Mouse (Mus musculus): Measurements from ENCODE around the gene Chadl.
A peak's percentile ranks its signal among the peaks of the same experiment; 100 is the strongest.

The Chadl gene

DNA sequence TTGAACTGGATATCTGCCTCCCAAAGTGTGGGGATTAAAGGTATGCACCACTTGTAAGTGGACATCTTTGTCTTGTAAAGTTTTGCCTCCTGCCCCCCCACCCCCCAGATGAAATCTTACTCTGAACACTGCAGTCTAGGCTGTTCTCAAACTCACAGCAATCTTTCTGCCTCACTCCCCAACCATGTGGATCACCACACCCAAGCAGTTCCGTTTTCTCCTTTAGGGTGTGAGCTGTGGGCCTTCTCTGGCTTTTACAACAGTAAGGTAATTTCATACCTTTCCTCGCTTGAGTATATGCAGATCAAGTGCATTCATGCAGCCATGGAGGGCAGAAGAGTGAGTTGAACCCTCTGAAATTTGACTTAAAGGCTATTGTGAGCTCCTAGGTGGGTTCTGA, 3.1 kb upstream of the Chadl start:
- no peak for DNase-seq

DNA sequence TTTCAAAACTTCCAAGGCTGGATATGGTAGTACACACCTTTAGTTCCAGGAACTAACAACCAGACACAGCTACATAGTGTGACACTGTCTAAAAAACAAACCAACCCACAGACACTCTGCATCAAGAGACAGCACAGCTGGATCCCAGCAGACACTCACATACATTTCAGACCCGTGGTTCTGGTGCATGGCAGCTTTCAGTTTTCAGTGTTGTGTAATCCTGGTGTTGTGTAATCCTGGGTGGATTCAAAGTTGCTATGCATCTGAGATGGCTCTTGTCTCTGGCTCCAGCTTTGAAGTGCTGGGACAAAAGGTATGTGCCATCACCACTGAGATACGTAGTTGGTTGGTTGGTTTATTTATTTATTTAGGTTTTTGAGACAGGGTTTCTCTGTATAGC, 1.4 kb upstream of the Chadl start:
- no peak for DNase-seq

DNA sequence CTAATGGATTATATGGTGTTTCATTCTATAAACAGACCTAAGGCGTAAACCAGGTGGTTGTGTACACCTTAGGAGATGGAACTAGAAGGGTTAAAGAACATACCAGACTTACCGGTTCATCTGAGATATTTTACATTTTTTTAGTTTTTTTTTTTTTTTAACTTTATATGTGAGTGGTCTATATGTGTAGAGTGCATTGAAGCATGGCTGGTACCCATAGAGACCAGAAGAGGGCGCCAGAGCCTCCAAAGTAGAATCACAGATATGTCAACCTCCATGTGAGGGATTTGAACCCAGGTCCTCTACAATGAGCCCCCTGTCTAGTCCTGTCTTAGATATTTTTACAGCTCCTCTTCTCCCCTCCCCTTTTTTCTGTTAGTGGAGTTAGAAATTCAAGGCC, 760 bp upstream of the Chadl start:
- DNase-seq, result peak; percentile 49 to 56

DNA sequence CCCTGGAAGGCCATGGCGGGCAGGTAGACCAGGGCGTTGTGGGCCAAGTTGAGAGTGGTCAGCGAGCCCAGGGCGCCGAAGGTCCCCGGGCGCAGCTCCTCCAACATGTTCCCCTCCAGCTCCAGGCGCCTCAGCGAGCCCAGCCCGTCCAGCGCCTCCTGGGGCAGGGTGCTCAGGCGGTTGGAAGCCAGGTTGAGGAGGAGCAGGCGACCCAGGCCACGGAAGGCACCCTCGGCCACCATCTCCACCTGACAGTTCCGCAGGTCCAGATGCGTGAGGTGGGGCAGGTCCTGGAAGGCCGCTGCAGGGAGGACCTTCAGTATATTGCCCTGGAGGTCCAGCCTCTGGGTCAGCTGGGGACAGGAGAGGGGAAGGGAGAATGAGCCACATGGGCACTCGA, 2.2 kb downstream of the Chadl start:
- DNase-seq, result peak in 1 of 2 experiments; percentile 11

DNA sequence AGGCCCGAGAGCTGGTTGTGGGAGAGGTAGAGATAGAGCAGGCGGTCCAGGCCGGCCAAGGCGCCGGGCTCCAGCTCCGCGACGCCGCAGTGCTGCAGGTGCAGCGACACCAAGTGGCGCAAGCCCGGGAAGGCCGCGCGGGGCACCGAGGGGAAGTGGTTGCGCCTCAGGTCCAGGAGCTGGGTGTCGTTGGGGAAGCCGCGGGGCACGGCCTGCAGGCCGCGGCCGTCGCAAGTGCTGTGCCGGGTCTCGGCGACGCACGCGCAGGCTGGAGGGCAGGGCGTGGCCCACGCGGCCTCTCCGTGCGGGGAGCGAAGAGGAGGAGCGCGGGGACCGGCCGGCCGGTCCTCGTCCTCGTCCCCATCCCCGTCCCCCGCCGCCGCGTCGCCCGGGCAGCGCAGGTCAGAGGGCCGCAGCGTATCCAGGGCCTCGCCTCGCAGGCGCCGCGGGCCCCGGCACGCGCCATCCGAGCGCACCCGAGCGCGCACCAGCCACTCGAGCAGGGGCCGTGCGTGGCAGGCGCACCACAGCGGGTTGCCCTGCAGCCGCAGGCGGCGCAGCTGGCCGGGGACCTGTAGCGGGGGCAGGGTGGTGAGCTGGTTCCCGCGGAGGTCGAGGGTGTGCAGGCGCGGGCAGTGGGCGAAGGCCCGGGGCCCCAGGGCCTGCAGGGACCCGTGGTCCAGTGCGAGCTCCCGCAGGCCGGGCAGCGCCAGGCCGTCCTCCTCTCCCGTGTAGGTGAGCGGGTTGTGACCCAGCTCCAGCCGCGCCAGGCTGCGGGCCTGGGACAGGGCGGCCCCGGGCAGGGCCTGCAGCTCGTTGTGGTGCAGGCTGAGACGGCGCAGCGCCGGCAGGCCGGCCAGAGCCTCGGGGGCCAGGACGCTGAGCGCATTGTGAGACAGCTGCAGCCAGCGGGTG, 2.9 kb downstream of the Chadl start:
- DNase-seq, result peak; percentile 89 to 93

DNA sequence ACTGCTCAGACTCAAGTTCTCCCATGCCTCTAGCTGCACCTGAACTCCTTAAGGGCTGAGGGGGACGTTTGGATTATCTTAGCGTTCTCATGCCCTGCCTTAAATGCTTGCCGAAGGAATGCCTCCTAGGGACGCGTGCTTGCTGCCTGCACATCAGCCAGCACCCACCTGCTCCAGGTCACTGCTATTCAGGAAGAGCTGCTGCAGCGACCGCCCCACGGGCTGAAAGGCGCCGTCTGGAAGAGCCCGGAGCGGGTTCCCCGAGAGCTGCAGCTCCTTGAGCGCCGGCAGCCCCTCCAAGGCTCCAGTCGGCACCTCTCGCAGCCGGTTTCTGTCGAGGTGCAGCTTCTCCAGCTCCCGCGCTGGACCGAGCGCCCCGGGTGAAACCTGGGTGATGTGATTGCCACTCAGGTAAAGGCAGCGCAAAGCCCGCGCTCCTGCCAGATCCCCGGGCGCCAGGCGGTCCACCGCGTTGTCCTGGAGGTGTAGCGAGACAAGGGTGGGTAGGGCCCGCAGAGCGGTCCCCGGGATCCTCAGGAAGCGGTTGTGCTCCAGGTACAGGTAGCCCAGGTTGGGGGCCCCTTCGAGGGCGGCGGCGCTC, 3.6 kb downstream of the Chadl start:
- no peak for DNase-seq

DNA sequence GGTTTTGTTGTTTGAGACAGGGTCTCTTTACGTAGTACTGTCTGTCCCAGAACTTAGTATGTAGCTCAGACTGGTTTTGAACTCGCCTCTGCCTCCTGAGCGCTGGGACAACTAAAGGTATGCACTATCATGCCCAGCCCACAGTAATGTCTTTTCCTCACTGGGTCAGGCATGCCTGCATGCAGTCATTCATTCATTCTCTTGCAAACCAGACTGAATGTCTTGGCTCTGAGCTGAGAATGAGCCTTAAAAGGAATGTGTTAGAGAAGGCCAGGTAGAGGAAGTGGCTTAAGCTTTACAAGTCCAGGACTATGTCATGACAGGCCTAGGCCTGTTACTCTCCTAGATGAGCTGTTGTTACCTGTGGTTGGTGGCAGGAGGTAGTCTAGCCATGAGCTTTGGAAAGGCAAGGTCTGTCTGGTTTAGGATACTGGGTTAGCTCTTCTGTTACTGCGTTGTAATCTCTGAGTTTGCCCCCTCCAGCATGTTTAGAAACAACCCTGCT, 16.7 kb downstream of the Chadl start:
- no peak for DNase-seq

DNA sequence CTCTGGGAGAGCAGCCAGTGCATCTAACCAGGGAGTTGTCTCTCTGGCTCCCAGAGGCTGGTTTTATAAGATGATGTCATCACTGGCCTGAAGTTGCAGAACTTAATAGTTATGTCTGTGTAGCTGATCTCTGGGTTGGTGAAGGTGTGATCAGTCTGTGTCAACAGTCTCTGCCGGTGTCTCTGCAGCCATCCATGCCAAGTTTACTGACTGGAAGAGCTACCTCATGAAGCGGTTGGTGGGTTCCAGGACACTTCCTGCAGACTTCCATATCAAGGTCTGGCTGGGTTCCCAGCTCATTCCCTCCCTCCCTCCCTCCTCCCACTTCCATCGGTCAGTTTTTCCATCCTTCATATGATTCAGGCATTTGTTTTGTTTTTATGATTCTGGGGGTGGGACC, 20.4 kb downstream of the Chadl start:
- no peak for DNase-seq

DNA sequence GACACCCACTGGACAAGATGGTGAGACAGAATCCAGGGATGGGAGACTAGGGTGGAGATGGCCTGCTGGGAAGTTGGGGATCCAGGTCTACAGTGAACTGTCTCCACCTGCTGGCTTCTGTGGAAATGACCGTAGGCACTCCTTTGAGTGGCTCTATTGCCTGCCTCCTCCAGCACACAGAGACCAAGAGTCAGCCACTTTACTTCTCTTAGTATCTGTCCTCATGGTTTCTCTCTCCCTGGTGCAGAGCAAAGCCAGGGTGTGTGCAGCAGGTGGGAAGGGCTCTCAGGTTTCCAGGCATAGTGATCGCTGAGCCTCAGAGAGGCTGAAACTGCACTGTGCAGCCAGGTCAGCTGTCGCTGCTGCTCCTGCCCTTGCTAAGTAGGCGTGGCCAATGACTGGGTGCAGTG, 26.9 kb downstream of the Chadl start:
- DNase-seq, result peak; percentile 50 to 59

DNA sequence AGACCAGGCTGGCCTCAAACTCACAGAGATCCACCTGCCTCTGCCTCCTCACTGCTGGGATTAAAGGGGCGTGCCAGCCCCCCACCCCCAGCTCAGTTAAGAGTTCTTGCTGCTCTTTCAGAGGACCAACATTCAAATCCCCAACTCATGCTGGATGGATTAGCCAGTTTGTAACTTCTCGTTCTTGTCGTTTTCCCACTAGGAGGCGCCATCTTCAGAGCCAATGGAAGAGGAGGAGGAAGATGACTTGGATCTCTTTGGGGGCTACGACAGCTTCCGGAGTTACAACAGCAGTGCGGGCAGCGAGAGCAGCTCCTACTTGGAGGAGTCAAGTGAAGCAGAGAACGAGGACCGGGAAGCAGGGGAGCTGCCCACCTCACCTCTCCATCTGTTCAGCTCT, 30.1 kb downstream of the Chadl start:
- no peak for DNase-seq

DNA sequence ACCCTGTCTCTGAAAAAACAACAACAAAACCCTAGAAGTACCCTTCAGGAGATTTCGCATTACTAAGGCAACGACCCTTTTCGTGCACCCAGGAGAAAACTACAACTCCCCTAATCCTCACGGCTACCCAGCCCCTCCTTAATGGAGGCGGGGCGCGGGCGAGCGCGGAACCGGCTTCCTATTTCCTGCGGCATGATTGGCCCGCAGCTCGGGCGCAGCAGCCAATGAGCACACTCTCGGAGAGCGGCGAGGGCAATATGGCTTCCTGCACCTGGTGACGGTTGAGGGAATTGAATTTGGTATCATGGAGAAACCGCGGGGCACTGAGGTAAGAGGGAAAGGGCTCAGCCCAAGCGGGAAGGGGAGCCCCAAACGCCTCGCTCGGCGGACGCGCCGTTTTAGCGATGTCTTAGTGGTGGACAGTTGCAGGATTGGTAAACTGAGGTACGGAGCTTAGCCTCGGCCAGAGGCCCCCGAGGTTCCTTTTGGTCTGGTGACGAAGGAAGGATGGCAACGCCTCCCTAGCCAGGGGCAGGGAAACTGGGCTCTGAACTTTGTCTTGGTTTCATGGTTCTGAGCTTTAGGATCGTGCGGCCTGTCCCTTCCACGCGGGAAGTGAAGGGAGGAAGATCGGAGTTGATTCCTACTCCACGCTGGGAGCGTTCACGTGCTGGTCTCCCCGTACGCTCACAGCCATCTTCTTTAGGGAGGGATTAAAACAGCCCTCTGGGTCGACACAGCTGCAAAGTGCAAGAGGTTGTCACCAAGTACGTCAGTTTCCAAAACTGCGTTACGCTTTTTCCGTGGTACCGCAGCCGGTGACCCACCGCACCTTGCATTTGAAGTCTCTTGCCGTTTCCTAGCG, 33.2 kb downstream of the Chadl start, which contains the start of gene L3mbtl2:
L3mbtl2 (plus strand) TSS at position 193 of the 865 bp plus-strand sequence.
- DNase-seq, result peak; percentile 92 to 94

DNA sequence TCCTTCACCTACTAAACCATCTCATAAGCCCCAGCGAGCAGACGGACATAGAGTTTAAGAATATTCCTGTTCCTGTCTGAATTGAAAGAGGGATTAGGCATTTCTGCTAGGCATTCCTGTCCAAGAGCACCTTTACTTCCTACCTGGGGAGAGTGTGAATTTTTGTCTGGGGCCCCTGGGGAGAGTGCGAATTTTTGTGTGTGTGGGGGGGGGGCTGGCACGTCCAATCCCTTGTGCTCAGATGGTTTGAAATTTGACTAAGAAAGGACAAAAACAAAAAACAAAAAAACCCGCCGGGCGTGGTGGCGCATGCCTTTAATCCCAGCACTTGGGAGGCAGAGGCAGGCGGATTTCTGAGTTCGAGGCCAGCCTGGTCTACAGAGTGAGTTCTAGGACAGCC, 33.8 kb downstream of the Chadl start:
- DNase-seq, result no peak

DNA sequence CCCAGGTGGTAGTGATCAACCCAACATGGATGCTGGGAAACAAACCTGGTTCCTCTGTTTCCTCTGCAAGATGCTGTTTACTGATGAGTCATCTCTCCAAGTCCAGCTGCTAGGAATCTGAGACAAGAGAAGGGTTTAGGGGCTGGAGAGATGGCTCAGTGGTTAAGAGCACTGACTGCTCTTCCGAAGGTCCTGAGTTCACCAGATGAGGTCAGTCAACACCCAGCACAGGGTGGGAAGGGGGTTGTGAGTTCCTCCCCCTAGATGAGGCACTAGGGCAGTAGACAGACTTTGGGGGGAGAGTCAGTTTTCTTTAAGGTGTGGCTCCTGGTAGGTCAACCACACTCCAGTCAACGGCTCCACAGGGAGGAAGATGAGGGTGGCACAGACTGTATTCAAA, 35.4 kb downstream of the Chadl start:
- DNase-seq, result no peak

DNA sequence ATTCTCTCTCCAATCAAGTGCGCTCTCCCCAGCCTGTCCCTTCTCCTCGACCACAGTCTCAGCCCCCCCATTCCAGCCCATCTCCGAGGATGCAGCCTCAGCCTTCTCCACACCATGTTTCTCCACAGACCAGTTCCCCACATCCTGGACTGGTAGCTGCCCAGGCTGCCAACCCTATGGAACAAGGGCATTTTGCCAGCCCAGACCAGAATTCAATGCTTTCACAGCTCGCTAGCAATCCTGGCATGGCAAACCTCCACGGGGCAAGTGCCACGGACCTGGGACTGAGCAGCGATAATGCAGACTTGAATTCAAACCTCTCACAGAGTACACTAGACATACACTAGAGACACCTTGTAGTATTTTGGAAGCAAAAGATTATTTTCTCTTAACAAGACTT, 46.5 kb downstream of the Chadl start:
- DNase-seq, result peak; percentile 85 to 89

DNA sequence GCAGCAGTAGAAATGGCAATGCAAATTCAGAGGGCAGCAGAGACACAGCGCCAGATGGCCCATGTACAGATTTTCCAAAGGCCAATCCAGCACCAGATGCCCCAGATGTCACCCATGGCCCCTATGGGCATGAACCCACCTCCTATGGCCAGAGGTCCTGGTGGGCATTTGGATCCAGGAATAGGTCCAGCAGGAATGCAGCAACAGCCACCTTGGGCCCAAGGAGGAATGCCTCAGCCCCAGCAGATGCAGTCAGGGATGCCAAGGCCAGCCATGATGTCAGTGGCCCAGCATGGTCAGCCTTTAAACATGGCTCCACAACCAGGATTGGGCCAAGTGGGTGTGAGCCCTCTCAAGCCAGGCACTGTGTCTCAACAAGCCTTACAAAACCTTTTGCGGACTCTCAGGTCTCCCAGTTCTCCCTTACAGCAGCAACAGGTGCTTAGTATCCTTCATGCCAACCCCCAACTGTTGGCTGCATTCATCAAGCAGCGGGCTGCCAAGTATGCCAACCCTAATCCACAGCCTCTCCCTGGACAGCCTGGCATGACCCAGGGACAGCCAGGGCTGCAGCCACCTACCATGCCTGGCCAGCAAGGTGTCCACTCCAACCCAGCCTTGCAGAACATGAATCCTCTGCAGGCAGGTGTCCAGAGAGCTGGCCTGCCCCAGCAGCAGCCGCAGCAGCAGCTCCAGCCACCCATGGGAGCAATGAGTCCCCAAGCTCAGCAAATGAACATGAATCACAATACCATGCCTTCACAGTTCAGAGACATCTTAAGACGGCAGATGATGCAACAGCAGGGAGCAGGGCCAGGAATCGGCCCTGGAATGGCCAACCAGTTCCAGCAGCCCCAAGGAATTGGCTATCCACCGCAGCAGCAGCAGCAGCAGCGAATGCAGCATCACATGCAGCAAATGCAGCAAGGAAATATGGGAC, 47.3 kb downstream of the Chadl start:
- peak; percentile 55 to 67 for DNase-seq
